In the genomic region with DNA sequence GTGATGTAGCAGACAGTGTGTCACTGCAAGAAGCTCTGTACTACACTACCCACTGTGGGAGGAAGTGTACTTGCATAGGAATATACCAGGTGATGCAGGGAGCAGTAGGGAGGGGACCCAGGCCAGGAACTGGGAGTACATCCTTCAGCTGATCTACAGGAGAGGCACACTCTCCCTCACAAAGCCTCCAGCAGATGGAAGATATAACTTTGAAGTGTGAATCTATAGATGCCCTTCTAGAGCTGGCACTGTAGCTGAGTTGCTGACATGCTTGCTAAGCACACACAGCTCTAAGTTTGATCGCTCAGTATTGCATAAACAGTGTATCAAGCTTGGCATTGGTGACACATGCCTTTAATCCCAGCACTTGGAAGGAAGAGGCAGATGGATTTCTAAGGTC, we compare ENCODE assay signal across 39 mouse cellular contexts. TPM values are rescaled to one million over a fixed set of nuclear protein-coding genes. Genes with fewer than 3 reads are reported as not detected.
"Had no signal": no experiment of that assay in that cellular context is flagged by ENCODE, and none has a peak within 500 bp of the region (broad histone marks: within the 10 kb centered on the region; RNA-seq: fewer than 3 reads in every experiment).

No protein-coding gene starts in this region.

RNA-seq across cellular contexts. Expression of a gene that starts 8.1 kb away (rescaled TPM):
- total RNA-seq: left cerebral cortex, postnatal 10 days; left cerebral cortex, postnatal 14 days; left cerebral cortex, postnatal 25 days; left cerebral cortex, postnatal 36 days; left cerebral cortex, postnatal 4 days; liver, adult 2 months; megakaryocyte progenitor cell, adult 5-6 weeks; megakaryocyte, adult 5-6 weeks; megakaryocyte-erythroid progenitor cell, adult 5-6 weeks; midbrain, postnatal 0 days; monocyte, adult 5-6 weeks had no signal
- polyA plus RNA-seq: limb, embryonic 11.5 days; limb, embryonic 12.5 days; limb, embryonic 13.5 days; limb, embryonic 15.5 days; liver, adult 2 months; liver, embryonic 11.5 days; liver, embryonic 12.5 days; liver, embryonic 13.5 days; liver, embryonic 15.5 days; liver, embryonic 16.5 days; liver, postnatal 0 days; lung, adult 2 months; lung, embryonic 14.5 days; lung, embryonic 15.5 days; lung, embryonic 16.5 days; lung, postnatal 0 days; macrophage; midbrain, embryonic 10.5 days; midbrain, embryonic 11.5 days; midbrain, embryonic 12.5 days; midbrain, embryonic 13.5 days; midbrain, embryonic 14.5 days; midbrain, embryonic 15.5 days; midbrain, embryonic 16.5 days; midbrain, postnatal 0 days; myocyte; neural tube, embryonic 11.5 days; neural tube, embryonic 12.5 days had no signal

RNA-seq across cellular contexts. Expression of a gene that starts 21.8 kb away (rescaled TPM):
- total RNA-seq: left cerebral cortex, postnatal 10 days; left cerebral cortex, postnatal 14 days; left cerebral cortex, postnatal 25 days; left cerebral cortex, postnatal 36 days; left cerebral cortex, postnatal 4 days; liver, adult 2 months; megakaryocyte progenitor cell, adult 5-6 weeks; megakaryocyte, adult 5-6 weeks; megakaryocyte-erythroid progenitor cell, adult 5-6 weeks; midbrain, postnatal 0 days; monocyte, adult 5-6 weeks had no signal
- polyA plus RNA-seq: limb, embryonic 11.5 days; limb, embryonic 12.5 days; limb, embryonic 13.5 days; limb, embryonic 14.5 days; limb, embryonic 15.5 days; liver, adult 2 months; liver, embryonic 11.5 days; liver, embryonic 12.5 days; liver, embryonic 13.5 days; liver, embryonic 14.5 days; liver, embryonic 15.5 days; liver, embryonic 16.5 days; liver, postnatal 0 days; lung, adult 2 months; lung, embryonic 14.5 days; lung, embryonic 15.5 days; lung, embryonic 16.5 days; lung, postnatal 0 days; macrophage; midbrain, embryonic 10.5 days; midbrain, embryonic 11.5 days; midbrain, embryonic 12.5 days; midbrain, embryonic 13.5 days; midbrain, embryonic 14.5 days; midbrain, embryonic 15.5 days; midbrain, embryonic 16.5 days; midbrain, postnatal 0 days; myocyte; neural tube, embryonic 11.5 days; neural tube, embryonic 12.5 days had no signal

RNA-seq across cellular contexts. Expression of a gene that starts 38.4 kb away (rescaled TPM):
- total RNA-seq: left cerebral cortex, postnatal 10 days; left cerebral cortex, postnatal 14 days; left cerebral cortex, postnatal 25 days; left cerebral cortex, postnatal 36 days; left cerebral cortex, postnatal 4 days; liver, adult 2 months; megakaryocyte progenitor cell, adult 5-6 weeks; megakaryocyte, adult 5-6 weeks; megakaryocyte-erythroid progenitor cell, adult 5-6 weeks; midbrain, postnatal 0 days; monocyte, adult 5-6 weeks had no signal
- polyA plus RNA-seq: limb, embryonic 11.5 days; limb, embryonic 12.5 days; limb, embryonic 13.5 days; limb, embryonic 14.5 days; limb, embryonic 15.5 days; liver, adult 2 months; liver, embryonic 11.5 days; liver, embryonic 12.5 days; liver, embryonic 13.5 days; liver, embryonic 14.5 days; liver, embryonic 15.5 days; liver, embryonic 16.5 days; liver, postnatal 0 days; lung, adult 2 months; lung, embryonic 14.5 days; lung, embryonic 15.5 days; lung, embryonic 16.5 days; lung, postnatal 0 days; macrophage; midbrain, embryonic 10.5 days; midbrain, embryonic 11.5 days; midbrain, embryonic 12.5 days; midbrain, embryonic 13.5 days; midbrain, embryonic 14.5 days; midbrain, embryonic 15.5 days; midbrain, embryonic 16.5 days; midbrain, postnatal 0 days; neural tube, embryonic 11.5 days; neural tube, embryonic 12.5 days had no signal

RNA-seq across cellular contexts. Expression of a gene that starts 53.1 kb away (rescaled TPM):
- total RNA-seq: left cerebral cortex, postnatal 10 days; left cerebral cortex, postnatal 14 days; left cerebral cortex, postnatal 25 days; left cerebral cortex, postnatal 36 days; left cerebral cortex, postnatal 4 days; liver, adult 2 months; megakaryocyte progenitor cell, adult 5-6 weeks; megakaryocyte, adult 5-6 weeks; megakaryocyte-erythroid progenitor cell, adult 5-6 weeks; midbrain, postnatal 0 days; monocyte, adult 5-6 weeks had no signal
- polyA plus RNA-seq: limb, embryonic 11.5 days; limb, embryonic 12.5 days; limb, embryonic 13.5 days; limb, embryonic 14.5 days; limb, embryonic 15.5 days; liver, adult 2 months; liver, embryonic 11.5 days; liver, embryonic 12.5 days; liver, embryonic 13.5 days; liver, embryonic 14.5 days; liver, embryonic 15.5 days; liver, embryonic 16.5 days; liver, postnatal 0 days; lung, adult 2 months; lung, embryonic 14.5 days; lung, embryonic 15.5 days; lung, embryonic 16.5 days; lung, postnatal 0 days; macrophage; midbrain, embryonic 10.5 days; midbrain, embryonic 11.5 days; midbrain, embryonic 12.5 days; midbrain, embryonic 13.5 days; midbrain, embryonic 14.5 days; midbrain, embryonic 15.5 days; midbrain, embryonic 16.5 days; midbrain, postnatal 0 days; myocyte; neural tube, embryonic 11.5 days; neural tube, embryonic 12.5 days had no signal
